Mouse (Mus musculus) CH12.LX (cell line): ENCODE results near the gene Btbd9. TPM values are rescaled to one million over a fixed set of nuclear protein-coding genes. Genes with fewer than 3 reads are reported as not detected.

ENCODE experiments used
- DNase-seq: peaks from one replicate; pipeline ENCODE4 v3.0.0-alpha.2; 2013; ENCODE audit errors: extremely low read depth
- H3K27ac ChIP-seq: 2 replicates; pipeline ENCODE4 v1.5.1; 2012; ENCODE audit warnings: low read depth, mild to moderate bottlenecking, control low read depth, moderate library complexity; ENCODE audit not compliant: insufficient read depth
- H3K27me3 ChIP-seq: replicated peaks from 2 replicates; pipeline ENCODE3; 2012; ENCODE audit warnings: inconsistent platforms
- H3K36me3 ChIP-seq, 2 experiments: replicated peaks in 1 of 2; 2 replicates each; pipeline versions ENCODE3 to v1.6.1; 2012; ENCODE audit warnings: inconsistent platforms in 1 of 2, low read length in 1 of 2, mild to moderate bottlenecking in 1 of 2, mixed read lengths in 1 of 2, moderate library complexity in 1 of 2; ENCODE audit not compliant: control insufficient read depth in 1 of 2, insufficient read depth in 1 of 2
- H3K4me1 ChIP-seq, 2 experiments: 2 replicates each; pipeline ENCODE4 v1.6.1; 2012; ENCODE audit warnings: inconsistent platforms in 1 of 2, moderate library complexity in 1 of 2; ENCODE audit not compliant: insufficient read depth in 2 of 2, control insufficient read depth in 1 of 2
- H3K4me2 ChIP-seq: 2 replicates; pipeline ENCODE4 v1.6.1; 2012; ENCODE audit warnings: low read depth, mild to moderate bottlenecking, control low read depth; ENCODE audit not compliant: poor library complexity, insufficient read depth, severe bottlenecking
- H3K4me3 ChIP-seq, 3 experiments: fragments of 150-350 bp in 1 of 3; sonication (generic) in 1 of 3; replicated peaks in 1 of 3; 2 replicates each; pipeline versions ENCODE3 to v1.5.1; 2011 to 2012; ENCODE audit warnings: low read depth in 2 of 3, low read length in 2 of 3, mild to moderate bottlenecking in 2 of 3, moderate library complexity in 2 of 3, control low read depth in 1 of 3, improper control_type of control experiment in 1 of 3, inconsistent platforms in 1 of 3, mixed read lengths in 1 of 3; ENCODE audit not compliant: poor library complexity in 1 of 3
- H3K79me2 ChIP-seq: replicated peaks from 2 replicates; pipeline ENCODE4 v1.6.1; 2012; ENCODE audit warnings: mild to moderate bottlenecking, moderate library complexity; ENCODE audit not compliant: control insufficient read depth, poor library complexity, insufficient read depth, severe bottlenecking; ENCODE audit errors: extremely low read depth
- H3K9ac ChIP-seq: 2 replicates; pipeline ENCODE4 v1.6.1; 2012; ENCODE audit warnings: low read depth, mild to moderate bottlenecking, control low read depth, moderate library complexity; ENCODE audit not compliant: insufficient read depth
- H3K9me3 ChIP-seq: replicated peaks from 2 replicates; pipeline ENCODE3; 2012; ENCODE audit warnings: low read length, inconsistent platforms, mixed read lengths
- BHLHE40 ChIP-seq: IDR thresholded peaks from 2 replicates; pipeline ENCODE4 v1.6.1; 2011; ENCODE audit warnings: mild to moderate bottlenecking, low read depth, low read length, improper control_type of control experiment
- CHD1 ChIP-seq: IDR thresholded peaks from 2 replicates; pipeline ENCODE4 v1.6.1; 2012; ENCODE audit warnings: low read depth, low read length, improper control_type of control experiment, inconsistent platforms
- CTCF ChIP-seq, 2 experiments: IDR thresholded peaks in 1 of 2; conservative IDR thresholded peaks in 1 of 2; 2 replicates each; pipeline ENCODE4 v1.5.1; 2011 to 2012; ENCODE audit warnings: low read depth in 2 of 2, low read length in 2 of 2, improper control_type of control experiment in 1 of 2, inconsistent platforms in 1 of 2, mild to moderate bottlenecking in 1 of 2, moderate library complexity in 1 of 2
- E2F4 ChIP-seq: IDR thresholded peaks from 2 replicates; pipeline ENCODE4 v1.6.1; 2011; ENCODE audit warnings: low read depth, low read length, improper control_type of control experiment; ENCODE audit not compliant: insufficient replicate concordance
- GABPA ChIP-seq: IDR thresholded peaks from 2 replicates; pipeline ENCODE4 v1.6.1; 2012; ENCODE audit warnings: low read depth, low read length, improper control_type of control experiment, inconsistent platforms; ENCODE audit not compliant: insufficient replicate concordance
- HCFC1 ChIP-seq: IDR thresholded peaks from 2 replicates; pipeline ENCODE4 v1.6.1; 2012; ENCODE audit warnings: low read depth, mild to moderate bottlenecking, inconsistent platforms, low read length, improper control_type of control experiment
- IRF4 ChIP-seq: IDR thresholded peaks from 2 replicates; pipeline ENCODE4 v1.6.1; 2014; ENCODE audit warnings: low read depth, mild to moderate bottlenecking, inconsistent platforms, low read length, improper control_type of control experiment
- KAT2A ChIP-seq: IDR thresholded peaks from 2 replicates; pipeline ENCODE4 v1.6.1; 2012; ENCODE audit warnings: low read length, improper control_type of control experiment, inconsistent platforms; ENCODE audit not compliant: insufficient replicate concordance
- MAX ChIP-seq: IDR thresholded peaks from 2 replicates; pipeline ENCODE4 v1.6.1; 2011; ENCODE audit warnings: low read length, improper control_type of control experiment
- MEF2A ChIP-seq: IDR thresholded peaks from 2 replicates; pipeline ENCODE4 v1.6.1; 2014; ENCODE audit warnings: low read depth, mild to moderate bottlenecking, inconsistent platforms, low read length, improper control_type of control experiment, borderline replicate concordance
- MXI1 ChIP-seq: IDR thresholded peaks from 2 replicates; pipeline ENCODE4 v1.6.1; 2011; ENCODE audit warnings: mild to moderate bottlenecking, low read depth, low read length, improper control_type of control experiment
- MYC ChIP-seq: IDR thresholded peaks from 2 replicates; pipeline ENCODE4 v1.6.1; 2011; ENCODE audit warnings: low read depth, mild to moderate bottlenecking, improper control_type of control experiment, low read length
- NELFE ChIP-seq: IDR thresholded peaks from 2 replicates; pipeline ENCODE4 v1.6.1; 2011; ENCODE audit warnings: low read depth, low read length, improper control_type of control experiment
- NRF1 ChIP-seq: IDR thresholded peaks from 2 replicates; pipeline ENCODE4 v1.6.1; 2014; ENCODE audit warnings: low read depth, mild to moderate bottlenecking, inconsistent platforms, low read length, improper control_type of control experiment, moderate library complexity
- PAX5 ChIP-seq: IDR thresholded peaks from 2 replicates; pipeline ENCODE4 v1.6.1; 2012; ENCODE audit warnings: low read length, inconsistent platforms, mixed read lengths
- POLR2A ChIP-seq: IDR thresholded peaks from 2 replicates; pipeline ENCODE4 v1.6.1; 2011; ENCODE audit warnings: low read depth, mild to moderate bottlenecking, improper control_type of control experiment, low read length
- POLR2AphosphoS2 ChIP-seq: IDR thresholded peaks from 2 replicates; pipeline ENCODE4 v1.6.1; 2011; ENCODE audit warnings: low read depth, low read length, improper control_type of control experiment
- RAD21 ChIP-seq: IDR thresholded peaks from 2 replicates; pipeline ENCODE4 v1.6.1; 2011; ENCODE audit warnings: low read depth, mild to moderate bottlenecking, low read length, improper control_type of control experiment, moderate library complexity
- SMC3 ChIP-seq: IDR thresholded peaks from 2 replicates; pipeline ENCODE4 v1.6.1; 2011; ENCODE audit warnings: low read depth, low read length, improper control_type of control experiment
- TCF12 ChIP-seq: IDR thresholded peaks from 2 replicates; pipeline ENCODE4 v1.6.1; 2014; ENCODE audit warnings: low read depth, mild to moderate bottlenecking, inconsistent platforms, low read length, improper control_type of control experiment
- USF2 ChIP-seq: conservative IDR thresholded peaks from 2 replicates; pipeline ENCODE4 v1.6.1; 2011; ENCODE audit warnings: low read depth, low read length, improper control_type of control experiment
- ZC3H11A ChIP-seq: IDR thresholded peaks from 2 replicates; pipeline ENCODE4 v1.6.1; 2012; ENCODE audit warnings: low read depth, mild to moderate bottlenecking, inconsistent platforms, low read length, improper control_type of control experiment
- ZKSCAN1 ChIP-seq: IDR thresholded peaks from 2 replicates; pipeline ENCODE4 v1.6.1; 2012; ENCODE audit warnings: low read depth, inconsistent platforms, low read length, improper control_type of control experiment, borderline replicate concordance
- ZMIZ1 ChIP-seq: IDR thresholded peaks from 2 replicates; pipeline ENCODE4 v1.6.1; 2012; ENCODE audit warnings: low read depth, mild to moderate bottlenecking, inconsistent platforms, low read length, improper control_type of control experiment
- ZNF384 ChIP-seq: IDR thresholded peaks from 2 replicates; pipeline ENCODE4 v1.6.1; 2012; ENCODE audit warnings: low read depth, low read length, improper control_type of control experiment, inconsistent platforms
- dilution Hi-C: fragments of 300-500 bp; cut with MboI; formaldehyde crosslinking; loops from 2 replicates; pipeline ENCODE4 v1.14.3; 2020; ENCODE audit warnings: low sequenced_read_pairs; ENCODE audit not compliant: extremely low pct_unique_long_range_greater_than_20kb, extremely low pct_ligation_motif_present
- in situ Hi-C: fragments of 300-500 bp; cut with MboI; formaldehyde crosslinking; loops from 3 replicates; pipeline ENCODE4 v1.14.3; 2019; ENCODE audit warnings: low sequenced_read_pairs, low pct_ligation_motif_present, low pct_unique_long_range_greater_than_20kb, mixed read lengths
- polyA plus RNA-seq: library from polyadenylated mRNA; unstranded; fragments of >175 nt; gene quantifications from 2 replicates; pipeline ENCODE4 v1.2.1, GENCODE M21; 2012; ENCODE audit warnings: low read depth; ENCODE audit not compliant: insufficient read length
- total RNA-seq, 2 experiments: library from RNA; depleted of rRNA; stranded (reverse); fragments of 300-350 nt in 1 of 2; fragments of >200 nt in 1 of 2; gene quantifications; 2 replicates each; pipeline ENCODE4 v1.2.3; 2012 to 2014

Gene Btbd9
- total and polyA plus RNA-seq, 3 experiments, result 19.3 to 25.4 (median 20.0) TPM

GRCm38 (mm10) chr17:30235380-30235779, 340.9 kb downstream of the Btbd9 start:
- peaks cover 0 to 23% of the 10 kb centered on the region in 2 experiments for H3K36me3 ChIP-seq
- H3K4me1 ChIP-seq, result peaks cover 0 to 14% of the 10 kb centered on the region in 2 experiments; a peak in 2 of 4 replicates
- no peaks in the 10 kb centered on the region for H3K79me2 ChIP-seq
- no peaks in the 10 kb centered on the region for H3K27me3 ChIP-seq
- H3K4me2 ChIP-seq, result no peak overlapping the region
- H3K9me3 ChIP-seq, result no peaks in the 10 kb centered on the region
- in situ Hi-C loops (loop anchor here (25.0 kb wide), 1 partner anchor 202 kb away; no protein-coding TSS in a partner anchor), dilution Hi-C loops (no loop called here)
- no peak overlapping the region for H3K27ac ChIP-seq
- H3K9ac ChIP-seq, result no peak overlapping the region
- no peak for DNase-seq
- H3K4me3 ChIP-seq, result no peak overlapping the region
- TF ChIP-seq ZNF384 (no peak), RAD21 (no peak), MYC (no peak), IRF4 (no peak), NRF1 (no peak), TCF12 (no peak), GABPA (no peak), POLR2AphosphoS2 (no peak), CTCF (conservative IDR thresholded peaks at IDR 0.05 in 1 of 2, IDR thresholded peaks at IDR 0.05 in 1 of 2; ENCODE audit: low read depth in 2 of 2, low read length in 2 of 2) (no peak), CHD1 (no peak), PAX5 (no peak), NELFE (no peak), ZMIZ1 (no peak), MAX (no peak), MEF2A (no peak), MXI1 (no peak), KAT2A (no peak), USF2 (no peak), BHLHE40 (no peak)

- H3K27me3 ChIP-seq, result no peaks in the 10 kb centered on the region
- no peaks in the 10 kb centered on the region; a peak in 1 of 4 replicates for H3K4me1 ChIP-seq
- H3K4me3 ChIP-seq, result no peak overlapping the region
- no peaks in the 10 kb centered on the region for H3K79me2 ChIP-seq
- no peak overlapping the region for H3K27ac ChIP-seq
- in situ Hi-C loops, result loop anchor here (25.0 kb wide), 1 partner anchor 205 kb away; no protein-coding TSS in a partner anchor
- H3K9me3 ChIP-seq, result no peaks in the 10 kb centered on the region
- H3K36me3 ChIP-seq, result peaks cover 0 to 42% of the 10 kb centered on the region in 2 experiments
- dilution Hi-C loops, result no loop called here
- DNase-seq, result peak; percentile 15
- H3K4me2 ChIP-seq, result no peak overlapping the region
- no peak overlapping the region for H3K9ac ChIP-seq
- TF ChIP-seq BHLHE40, result no peak
- TF ChIP-seq PAX5, result no peak
- TF ChIP-seq POLR2A, result no peak
- peak; percentile 75 for TF ChIP-seq RAD21
- TF ChIP-seq CTCF (conservative IDR thresholded peaks at IDR 0.05 in 1 of 2, IDR thresholded peaks at IDR 0.05 in 1 of 2; ENCODE audit: low read depth in 2 of 2, low read length in 2 of 2), result peak; percentile 20 to 72; a peak in 2 of 4 replicates
- no peak for TF ChIP-seq NRF1
- no peak for TF ChIP-seq ZKSCAN1
- no peak for TF ChIP-seq MYC
- peak; percentile 41; the same call in 1 of the 2 replicates for TF ChIP-seq ZC3H11A
- no peak for TF ChIP-seq NELFE
- TF ChIP-seq E2F4, result no peak
- TF ChIP-seq MEF2A, result no peak
- peak; percentile 91 for TF ChIP-seq SMC3
- no peak for TF ChIP-seq HCFC1
- no peak for TF ChIP-seq TCF12
- no peak for TF ChIP-seq MAX
Observed at GRCm38 (mm10) chr17:30232698-30233097, 343.6 kb downstream of the Btbd9 start.
